Mouse (Mus musculus) limb, embryonic 14.5 days (tissue): ENCODE results near the gene Slc4a7. TPM values are rescaled to one million over a fixed set of nuclear protein-coding genes. Genes with fewer than 3 reads are reported as not detected.

Source experiments
- ATAC-seq: fragments of 200-750 bp; cut with Nextera tagmentation; 2 replicates; pipeline ENCODE4 v1.8.0; 2017; ENCODE audit warnings: low read depth, moderate number of reproducible peaks, moderate TSS enrichment; ENCODE audit not compliant: low FRiP score
- DNase-seq: peaks from one replicate; pipeline ENCODE4 v3.0.0-alpha.2; 2015; ENCODE audit warnings: low spot score
- H3K27ac ChIP-seq: fragments of 300-500 bp; sonication (generic); replicated peaks from 2 replicates; pipeline ENCODE4 v1.5.1; 2014; ENCODE audit warnings: low read depth, mild to moderate bottlenecking, low read length, moderate library complexity, mixed read lengths
- H3K27me3 ChIP-seq: fragments of 300-500 bp; sonication (generic); 2 replicates; pipeline ENCODE4 v1.6.1; 2014; ENCODE audit warnings: low read length, mixed read lengths; ENCODE audit not compliant: control insufficient read depth, insufficient read depth
- H3K36me3 ChIP-seq: fragments of 300-500 bp; sonication (generic); 2 replicates; pipeline ENCODE4 v1.6.1; 2014; ENCODE audit warnings: mild to moderate bottlenecking, low read length, moderate library complexity, mixed read lengths; ENCODE audit not compliant: control insufficient read depth, insufficient read depth
- H3K4me1 ChIP-seq: fragments of 300-500 bp; sonication (generic); 2 replicates; pipeline ENCODE4 v1.6.1; 2014; ENCODE audit warnings: antibody characterized with exemption, low read length, mixed read lengths; ENCODE audit not compliant: control insufficient read depth, insufficient read depth
- H3K4me2 ChIP-seq: fragments of 300-500 bp; sonication (generic); replicated peaks from 2 replicates; pipeline ENCODE4 v1.6.1; 2014; ENCODE audit warnings: low read depth, mild to moderate bottlenecking, low read length, moderate library complexity; ENCODE audit not compliant: severe bottlenecking
- H3K4me3 ChIP-seq: fragments of 300-500 bp; sonication (generic); replicated peaks from 2 replicates; pipeline ENCODE4 v1.5.1; 2014; ENCODE audit warnings: low read length
- H3K9ac ChIP-seq: fragments of 300-500 bp; sonication (generic); 2 replicates; pipeline ENCODE4 v1.6.1; 2014; ENCODE audit warnings: mild to moderate bottlenecking, low read depth, low read length, moderate library complexity; ENCODE audit not compliant: severe bottlenecking
- H3K9me3 ChIP-seq: fragments of 300-500 bp; sonication (generic); 2 replicates; pipeline ENCODE4 v1.6.1; 2016; ENCODE audit warnings: low read length; ENCODE audit not compliant: control insufficient read depth
- POLR2A ChIP-seq: fragments of 200-500 bp; IDR thresholded peaks from 2 replicates; pipeline ENCODE4 v1.8.0; 2012; ENCODE audit warnings: inconsistent platforms, mild to moderate bottlenecking, moderate library complexity, borderline replicate concordance; ENCODE audit not compliant: insufficient read depth, insufficient read length; ENCODE audit errors: extremely low read depth
- WGBS: fragments of 180-500 bp; shearing (Covaris S2); extraction: QIAGEN DNeasy Blood & Tissue Kit; methylation state at CpG from one replicate; pipeline ENCODE4 v1.1.7; 2014; 5-methylcytosine and 5-hydroxymethylcytosine counted together
- polyA plus RNA-seq, 2 experiments: library from polyadenylated mRNA; depleted of rRNA in 1 of 2; stranded (reverse) in 1 of 2; unstranded in 1 of 2; fragments of >200 nt; fragmentation: Nextera tagmentation in 1 of 2; extraction: Ambion mirVana in 1 of 2; gene quantifications; 2 replicates each; pipeline versions ENCODE4 v1.2.1 to v1.2.3; 2012 to 2014

The Slc4a7 gene
- polyA plus RNA-seq (2012; rRNA removed) (13.8 and 16.0 TPM in 2 replicates), polyA plus RNA-seq (2014; fragmentation: Nextera tagmentation; extraction: Ambion mirVana) (11.7 and 14.5 TPM in 2 replicates)

GRCm38 (mm10) chr14:14701710-14702329 lies at the start of gene Slc4a7:
TSS of gene Slc4a7 (plus strand) at chr14:14702279.
- peaks cover 9% of the 10 kb centered on the region for H3K4me1 ChIP-seq
- no peak for ATAC-seq
- peak within 1 kb of the TSS; percentile 98 for H3K9ac ChIP-seq
- H3K36me3 ChIP-seq = no peaks in the 10 kb centered on the region
- WGBS = 78% methylated on average over 5 of the region's 5 CpGs
- DNase-seq = no peak
- no peaks in the 10 kb centered on the region for H3K9me3 ChIP-seq
- no peaks in the 10 kb centered on the region for H3K27me3 ChIP-seq
- H3K4me3 ChIP-seq = peak within 1 kb of the TSS; percentile 81
- H3K27ac ChIP-seq = peak within 1 kb of the TSS; percentile 97
- peak within 1 kb of the TSS; percentile 47 for H3K4me2 ChIP-seq
- TF ChIP-seq POLR2A = no peak

- Histone ChIP-seq H3K4me1 (no peaks in the 10 kb centered on the region), H3K9ac (no peak overlapping the region), H3K36me3 (no peaks in the 10 kb centered on the region), H3K4me3 (no peak overlapping the region), H3K9me3 (no peaks in the 10 kb centered on the region), H3K4me2 (no peak overlapping the region), H3K27me3 (no peaks in the 10 kb centered on the region), H3K27ac (no peak overlapping the region)
- ATAC-seq (no peak), DNase-seq (no peak)
- TF ChIP-seq POLR2A = no peak
- 83% methylated on average over 1 of the region's 1 CpGs for WGBS
Observed at GRCm38 (mm10) chr14:14670597-14670996, 31.5 kb upstream of the Slc4a7 start.

GRCm38 (mm10) chr14:14681611-14682010 lies 20.5 kb upstream of the Slc4a7 start:
- Histone ChIP-seq H3K4me3 (no peak overlapping the region), H3K9ac (no peak overlapping the region), H3K36me3 (no peaks in the 10 kb centered on the region), H3K4me2 (no peak overlapping the region), H3K9me3 (no peaks in the 10 kb centered on the region), H3K27ac (no peak overlapping the region), H3K4me1 (no peaks in the 10 kb centered on the region), H3K27me3 (no peaks in the 10 kb centered on the region)
- ATAC-seq (no peak), DNase-seq (no peak)
- WGBS = 68% methylated on average over 4 of the region's 4 CpGs
- TF ChIP-seq POLR2A = no peak

GRCm38 (mm10) chr14:14684771-14685170 lies 17.3 kb upstream of the Slc4a7 start:
- 61% methylated on average over 4 of the region's 4 CpGs for WGBS
- H3K9ac ChIP-seq = no peak overlapping the region
- no peaks in the 10 kb centered on the region for H3K9me3 ChIP-seq
- no peak for TF ChIP-seq POLR2A
- H3K27me3 ChIP-seq = no peaks in the 10 kb centered on the region
- no peak for DNase-seq
- no peak for ATAC-seq
- H3K27ac ChIP-seq = no peak overlapping the region
- no peaks in the 10 kb centered on the region for H3K4me1 ChIP-seq
- H3K4me2 ChIP-seq = no peak overlapping the region
- H3K36me3 ChIP-seq = no peaks in the 10 kb centered on the region
- H3K4me3 ChIP-seq = no peak overlapping the region

- Histone ChIP-seq H3K4me3 (no peak overlapping the region), H3K27me3 (no peaks in the 10 kb centered on the region), H3K27ac (no peak overlapping the region), H3K9me3 (no peaks in the 10 kb centered on the region), H3K9ac (no peak overlapping the region), H3K36me3 (no peaks in the 10 kb centered on the region), H3K4me2 (no peak overlapping the region), H3K4me1 (no peaks in the 10 kb centered on the region)
- ATAC-seq (no peak), DNase-seq (no peak)
- 57% methylated on average over 7 of the region's 7 CpGs for WGBS
- TF ChIP-seq POLR2A = no peak
Observed at GRCm38 (mm10) chr14:14686101-14686551, 16.0 kb upstream of the Slc4a7 start.
